Mouse (Mus musculus) cerebellum, postnatal 25 days (tissue): ENCODE data around the gene Celf2.
A peak's percentile ranks its signal among the peaks of the same experiment; 100 is the strongest.

ENCODE experiments used
- DNase-seq, 2 experiments: peaks; one replicate each; pipeline ENCODE4 v3.0.0; 2021; ENCODE audit warnings: mixed read lengths in 2 of 2

The Celf2 gene

GRCm38 (mm10) chr2:6904411-6904810 is 605.0 kb downstream of the Celf2 start:
- DNase-seq, result no peak

DNA sequence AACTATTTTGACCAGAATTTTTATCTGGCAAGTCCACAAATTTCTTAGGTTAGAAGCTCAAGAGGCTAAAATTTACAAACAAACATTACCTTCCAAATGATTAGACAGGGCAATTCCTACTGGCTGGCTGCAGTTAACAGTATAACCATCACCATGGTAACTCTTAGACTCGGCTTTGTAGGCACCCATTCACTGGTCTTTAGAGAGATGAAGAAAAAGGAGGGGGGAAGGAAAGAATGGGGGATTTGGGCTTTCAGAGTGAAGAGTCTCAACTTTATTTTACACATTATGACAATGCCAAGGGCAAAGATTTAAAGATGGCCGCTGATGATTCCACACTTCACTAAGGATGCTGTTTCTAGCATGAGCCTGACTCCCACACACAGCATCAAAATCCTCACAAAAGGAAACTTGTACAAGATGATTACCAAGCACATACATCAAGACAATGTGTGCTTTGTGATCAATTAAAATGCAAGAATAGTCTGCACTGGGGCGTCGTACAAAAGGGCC is 606.1 kb downstream of the Celf2 start:
- DNase-seq, result no peak

DNA sequence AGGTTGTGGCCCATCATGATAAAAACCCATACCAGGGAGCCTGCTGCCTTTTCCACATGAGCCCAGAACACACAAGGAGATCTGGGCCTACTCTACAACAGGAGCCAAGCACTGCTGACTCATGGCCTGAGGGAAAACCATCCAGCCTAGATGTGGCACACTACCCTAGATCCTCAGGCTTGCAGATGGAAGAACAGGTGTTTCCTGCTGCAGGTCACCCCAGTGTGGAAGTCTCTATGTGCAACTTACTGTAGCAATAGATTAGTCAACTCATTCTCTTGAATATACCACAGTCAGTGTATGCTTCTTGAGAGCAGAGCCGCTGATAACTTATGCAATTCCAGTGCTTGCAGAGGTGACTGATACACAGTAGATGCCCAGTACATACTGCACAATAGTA is 612.5 kb downstream of the Celf2 start:
- no peak for DNase-seq

DNA sequence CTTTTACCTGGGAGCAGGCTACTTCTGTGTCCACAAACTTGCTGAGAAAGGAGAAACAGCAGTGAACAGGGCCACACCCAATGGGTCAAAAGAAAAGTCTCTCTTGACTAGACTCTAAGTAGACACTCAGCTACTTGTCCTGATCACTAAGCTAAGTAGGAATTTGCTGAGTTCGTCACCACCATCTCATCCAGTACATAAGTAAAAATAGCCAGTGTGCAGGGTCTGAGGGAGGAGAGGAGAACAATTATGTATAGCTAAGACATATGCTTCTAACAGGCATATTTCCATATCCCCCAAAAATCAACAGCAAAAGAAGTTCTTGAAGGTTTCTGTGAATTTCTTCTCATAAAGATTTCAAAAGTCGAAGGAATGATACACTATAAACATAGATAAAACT is 615.8 kb downstream of the Celf2 start:
- no peak for DNase-seq

GRCm38 (mm10) chr2:6893095-6893494 is 616.3 kb downstream of the Celf2 start:
- DNase-seq, result no peak

- DNase-seq, result peak in 1 of 2 experiments; percentile 49
Measured at GRCm38 (mm10) chr2:6884796-6885711, 624.3 kb downstream of the Celf2 start.

GRCm38 (mm10) chr2:6883996-6884795 is 625.2 kb downstream of the Celf2 start:
- DNase-seq, result peak; percentile 58 to 70

DNA sequence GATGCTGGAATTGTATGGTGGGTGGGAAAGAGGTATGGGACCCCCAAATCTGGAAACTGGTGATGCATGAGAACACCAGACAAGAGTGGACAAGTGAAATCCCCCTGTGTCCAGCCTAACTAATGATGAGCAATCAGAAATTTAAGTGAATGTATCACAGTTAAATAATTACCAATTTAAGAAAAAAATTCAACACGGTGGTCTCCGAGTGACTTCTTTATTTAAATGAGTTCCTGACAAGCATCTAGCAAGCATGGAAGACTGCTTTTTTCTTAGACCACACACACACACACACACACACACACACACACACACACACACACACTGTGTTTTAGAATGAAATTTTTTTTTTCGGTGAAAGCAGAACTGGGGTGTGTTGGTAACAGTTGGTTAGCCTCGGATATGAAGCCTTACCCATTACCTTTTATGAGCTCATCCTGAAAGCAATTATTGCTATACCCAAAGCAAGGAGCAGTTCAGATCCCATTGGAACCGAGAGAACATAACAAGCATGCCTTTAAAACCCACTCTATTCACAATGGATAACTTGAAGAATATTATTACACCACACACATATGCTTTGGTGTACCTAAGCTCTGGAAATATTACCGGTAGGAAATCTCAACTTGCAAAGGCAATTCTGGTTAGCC is 627.0 kb downstream of the Celf2 start:
- peak in 1 of 2 experiments; percentile 33 for DNase-seq

DNA sequence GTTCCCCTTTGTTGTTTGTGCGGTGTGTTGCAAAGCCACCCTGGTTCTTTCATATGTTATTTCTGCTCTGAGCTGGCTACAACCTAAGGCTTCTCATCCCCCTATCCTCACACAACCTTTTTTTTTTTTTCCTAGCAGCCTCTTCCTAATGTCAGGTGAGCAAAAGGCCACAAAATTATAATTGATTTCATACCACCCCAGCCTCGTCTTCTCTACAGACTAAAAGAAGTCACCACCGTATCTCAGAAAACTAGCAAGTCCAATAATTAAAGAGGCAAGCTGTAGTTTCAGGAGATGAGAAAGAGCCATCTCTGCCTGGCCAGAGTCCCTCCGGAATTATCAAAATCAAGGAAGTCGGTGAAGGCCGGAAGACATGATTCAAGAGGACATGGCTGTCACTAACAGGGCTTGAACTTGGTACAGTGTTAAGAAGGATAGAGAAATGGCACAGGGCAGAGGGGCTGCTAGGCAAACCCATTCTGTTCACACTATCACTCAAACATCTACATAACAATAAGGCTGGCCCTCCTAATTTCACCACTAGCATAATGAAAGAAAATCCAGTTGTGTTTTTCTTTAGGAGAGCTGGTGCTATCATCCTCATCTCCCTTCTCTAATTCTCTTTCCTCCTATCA is 628.3 kb downstream of the Celf2 start:
- DNase-seq, result peak; percentile 31 to 55

- DNase-seq, result no peak
Measured at GRCm38 (mm10) chr2:6877094-6877493, 632.3 kb downstream of the Celf2 start.

GRCm38 (mm10) chr2:6876547-6876946 is 632.8 kb downstream of the Celf2 start:
- DNase-seq, result peak in 1 of 2 experiments; percentile 26

GRCm38 (mm10) chr2:6875071-6875611 is 634.2 kb downstream of the Celf2 start:
- DNase-seq, result peak; percentile 52 to 58

GRCm38 (mm10) chr2:6874266-6874955 is 635.0 kb downstream of the Celf2 start:
- DNase-seq, result peak; percentile 74 to 79

GRCm38 (mm10) chr2:6873711-6874110 is 635.7 kb downstream of the Celf2 start:
- no peak for DNase-seq

DNA sequence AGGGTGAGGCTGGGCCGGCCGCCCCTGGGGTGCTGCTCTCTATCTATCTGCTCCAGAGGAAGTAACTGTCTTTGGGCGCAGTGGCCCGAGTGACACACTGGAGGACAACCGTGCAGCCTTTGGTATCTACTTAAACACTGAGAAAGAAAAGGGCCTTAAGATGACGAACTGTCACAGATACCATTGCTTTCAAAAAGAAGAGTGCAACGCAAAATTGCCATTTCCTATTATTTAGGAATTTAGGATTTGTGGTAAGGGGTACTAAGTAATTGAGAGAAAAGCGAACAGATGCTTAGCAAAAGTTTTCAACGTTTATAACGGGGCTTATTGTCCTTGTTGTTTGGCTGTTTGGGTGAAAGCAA is 636.5 kb downstream of the Celf2 start:
- DNase-seq, result no peak

- DNase-seq, result peak; percentile 88 to 92
Measured at GRCm38 (mm10) chr2:6872131-6872893, 637.1 kb downstream of the Celf2 start.

- peak; percentile 40 to 74 for DNase-seq
Measured at GRCm38 (mm10) chr2:6871281-6872130, 637.9 kb downstream of the Celf2 start.

DNA sequence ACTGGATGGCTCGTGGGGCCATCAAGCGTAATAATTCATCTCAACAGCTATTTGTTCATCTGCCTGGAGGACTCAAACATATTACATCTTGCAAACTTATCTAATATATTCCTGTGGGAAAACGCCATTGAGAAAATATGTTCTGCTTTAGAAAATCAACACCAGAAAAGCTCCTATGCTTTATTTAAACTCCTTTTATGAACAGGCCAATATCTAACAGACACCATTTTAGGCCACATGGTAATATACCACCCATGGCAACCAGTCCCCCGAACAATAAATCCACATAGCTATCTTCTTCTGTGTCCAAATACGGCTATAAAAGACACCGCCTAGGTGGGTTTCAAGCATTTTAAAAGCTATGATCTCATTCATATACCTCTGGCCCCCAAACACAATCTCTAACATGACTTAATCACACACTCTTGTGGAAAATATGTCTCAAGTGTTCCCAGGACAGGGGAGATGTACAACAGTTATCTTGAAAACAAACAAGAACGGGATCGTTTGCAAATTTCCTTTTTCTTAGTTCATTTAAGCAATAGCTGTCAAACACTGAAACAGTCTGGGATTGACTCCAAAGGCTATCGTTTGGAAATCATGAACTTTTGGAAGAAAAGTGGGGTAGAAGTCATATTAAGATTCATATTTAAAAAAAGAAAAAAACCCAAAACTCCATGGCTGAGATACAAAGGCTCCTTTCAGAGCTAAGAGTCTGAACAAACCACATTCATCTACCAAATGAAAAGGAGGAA is 639.2 kb downstream of the Celf2 start:
- DNase-seq, result no peak

- no peak for DNase-seq
Measured at GRCm38 (mm10) chr2:6867297-6867696, 642.1 kb downstream of the Celf2 start.
